Mouse (Mus musculus): ENCODE results near the gene Cnih1. TPM values are rescaled to one million over a fixed set of nuclear protein-coding genes. Genes with fewer than 3 reads are reported as not detected.
"Not testable (repeated sequence)": the region's sequence is repeated elsewhere in the genome, so short reads cannot be mapped to it uniquely, and the experiment has no call there.

The Cnih1 gene
- total RNA-seq, 2 experiments from 2014 or later = 62.4 to 128 TPM

DNA sequence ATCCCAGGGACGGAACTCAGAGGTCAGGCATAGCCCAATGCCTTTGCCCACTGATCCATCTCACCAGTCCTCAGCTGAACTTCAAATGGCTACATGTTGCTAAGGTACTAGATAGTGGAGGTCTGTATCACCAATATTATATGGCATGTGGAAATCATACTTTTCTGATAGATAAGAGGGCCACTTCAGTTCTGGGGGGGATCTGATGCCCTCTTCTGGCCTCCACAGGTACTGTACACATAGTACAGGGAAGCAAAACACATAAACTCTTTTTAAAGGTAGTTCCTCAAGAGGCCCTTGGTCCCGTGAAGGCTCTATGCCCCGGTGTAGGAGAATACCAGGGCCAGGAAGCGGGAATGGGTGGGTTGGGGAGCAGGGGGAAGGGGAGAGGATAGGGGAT, 2.1 kb upstream of the Cnih1 start:
- ATAC-seq (replicated peaks; ENCODE audit: poor library complexity) = peak; percentile 69

DNA sequence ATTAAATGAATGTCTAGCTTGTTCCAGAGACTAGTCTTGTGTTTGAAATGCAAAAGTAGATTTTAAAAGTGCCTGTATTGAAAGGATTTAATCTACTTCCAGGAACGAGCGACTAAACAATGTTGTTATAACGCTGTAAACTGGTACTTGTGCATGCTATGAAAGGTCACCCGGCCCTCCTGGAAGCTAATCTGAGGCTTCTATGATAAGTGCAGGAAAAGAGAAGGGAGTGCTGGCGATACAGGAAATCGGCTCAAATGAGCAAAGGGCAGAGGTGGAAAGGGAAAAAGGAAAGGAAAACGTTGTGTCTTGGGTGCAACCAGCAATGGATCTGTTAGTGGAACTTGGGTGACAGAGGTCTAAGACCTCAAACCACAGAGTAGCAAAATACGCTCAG, 292 bp upstream of the Cnih1 start:
- no peak for ATAC-seq (replicated peaks; ENCODE audit: poor library complexity)

DNA sequence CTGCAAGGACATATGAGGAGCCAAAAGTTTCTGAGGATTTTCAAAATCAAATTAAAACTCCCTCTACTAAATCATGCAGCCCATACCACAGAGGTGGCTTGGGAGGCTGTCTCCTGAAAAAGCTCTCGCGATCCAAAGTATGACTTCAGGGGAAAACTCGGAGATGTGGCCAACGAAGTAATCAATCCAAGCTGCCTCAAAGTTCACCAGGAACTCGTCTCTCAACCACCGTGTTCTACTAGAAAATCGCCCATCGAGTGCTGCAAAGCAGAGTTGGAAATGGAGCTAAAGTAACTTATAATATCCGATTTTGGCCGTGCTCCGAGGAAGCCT, 791 bp downstream of the Cnih1 start:
- no peak for ATAC-seq (replicated peaks; ENCODE audit: poor library complexity)

- ATAC-seq (replicated peaks; ENCODE audit: poor library complexity) = no peak
These were observed 3.0 kb downstream of the Cnih1 start for GRCm38 (mm10) chr14:46785247-46785646.

DNA sequence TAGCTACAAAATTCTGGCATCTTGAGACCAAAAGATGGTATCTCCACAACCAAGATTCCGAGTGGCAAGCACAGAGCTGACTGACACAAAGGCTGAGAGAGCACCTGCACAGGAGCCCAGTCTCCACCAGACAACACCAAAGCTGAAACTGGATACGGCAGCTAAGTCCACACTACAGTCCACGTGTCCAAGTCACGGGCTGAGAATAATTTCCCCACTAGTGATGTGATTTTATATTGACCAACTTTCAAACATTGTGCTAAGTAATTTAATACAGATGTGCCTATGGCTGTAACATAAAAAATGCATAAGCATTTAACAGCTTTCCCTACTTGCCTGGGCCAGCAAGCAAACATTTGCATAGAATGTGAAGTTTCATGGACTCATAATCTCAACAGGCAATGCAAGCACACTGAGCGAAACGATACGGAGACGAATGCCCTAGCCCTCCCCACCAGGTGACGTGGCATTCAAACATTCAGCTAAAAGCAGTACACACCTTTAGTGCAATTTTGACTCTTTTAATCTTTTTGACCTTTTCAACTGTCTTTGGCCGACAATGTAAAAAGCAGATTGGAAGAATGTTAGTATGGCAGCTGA, 4.8 kb downstream of the Cnih1 start:
- ATAC-seq (replicated peaks; ENCODE audit: poor library complexity) = no peak

GRCm38 (mm10) chr14:46782187-46782828, 5.9 kb downstream of the Cnih1 start:
- ATAC-seq (replicated peaks; ENCODE audit: poor library complexity) = no peak

DNA sequence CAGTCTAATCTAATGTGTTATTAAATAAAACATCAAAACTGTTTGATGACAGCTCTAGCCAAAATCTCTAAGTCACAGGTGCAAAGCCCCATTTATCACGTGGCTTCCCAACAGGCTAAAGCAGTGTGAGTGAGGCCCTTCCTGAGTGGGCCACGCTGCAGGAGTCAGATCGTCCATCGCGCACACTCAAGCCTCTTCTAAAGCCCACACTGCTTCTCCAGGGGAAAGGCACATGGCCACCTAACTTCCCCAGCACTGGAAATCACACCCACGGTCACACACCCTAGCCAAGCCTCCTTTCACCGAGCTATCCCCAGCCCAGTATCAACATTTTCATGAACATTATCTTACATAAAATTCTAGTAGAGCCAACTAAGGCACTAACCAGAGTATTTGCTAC, 7.1 kb downstream of the Cnih1 start:
- no peak for ATAC-seq (replicated peaks; ENCODE audit: poor library complexity)

GRCm38 (mm10) chr14:46779217-46779616, 9.0 kb downstream of the Cnih1 start:
- ATAC-seq (replicated peaks; ENCODE audit: poor library complexity) = 0 out of 2 replicates have a peak, but pooled peaks have one; percentile 44

DNA sequence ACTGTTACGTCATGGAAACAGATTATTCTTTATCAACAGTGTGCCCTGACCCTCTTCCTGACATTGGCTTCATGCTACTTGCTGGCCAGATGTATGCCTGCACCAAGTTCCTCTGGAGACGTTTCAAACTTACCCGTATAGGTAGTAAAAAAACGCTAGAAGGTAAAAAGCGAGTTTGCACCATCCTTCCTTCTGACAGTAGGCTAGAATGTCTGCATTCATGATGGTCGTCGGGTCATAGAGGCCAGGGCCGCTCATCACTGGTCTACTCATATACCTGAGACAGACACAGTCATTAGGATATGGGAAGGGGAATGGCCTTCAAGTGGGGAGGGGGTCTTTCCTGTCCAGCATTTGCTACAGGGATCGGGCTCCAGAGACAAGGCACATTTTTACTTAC, 9.5 kb downstream of the Cnih1 start:
- no peak for ATAC-seq (replicated peaks; ENCODE audit: poor library complexity)

GRCm38 (mm10) chr14:46770036-46770435, 18.2 kb downstream of the Cnih1 start:
- no peak for ATAC-seq (replicated peaks; ENCODE audit: poor library complexity)

GRCm38 (mm10) chr14:46767116-46767515, 21.1 kb downstream of the Cnih1 start:
- ATAC-seq (replicated peaks; ENCODE audit: poor library complexity) = no peak

DNA sequence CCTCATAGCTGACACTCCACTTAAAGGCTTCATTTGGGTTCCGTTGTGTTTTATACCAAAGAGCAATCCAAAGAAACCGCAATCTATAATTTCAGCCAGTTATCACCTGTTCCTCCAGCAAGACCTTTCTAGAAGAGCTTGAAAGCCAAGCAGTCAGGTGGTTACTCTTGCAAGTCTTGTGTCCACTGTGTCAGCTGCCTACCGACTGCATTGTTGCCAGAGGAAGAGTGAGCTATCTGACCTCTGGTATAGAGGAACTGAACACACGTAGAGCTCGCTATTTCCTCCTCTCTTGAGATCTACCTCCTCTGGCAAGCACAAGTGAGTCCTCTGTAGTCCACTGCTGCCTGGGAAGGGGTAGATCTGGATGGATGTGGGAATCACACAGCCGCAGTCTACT, 27.0 kb downstream of the Cnih1 start:
- 0 out of 2 replicates have a peak, but pooled peaks have one; percentile 13 for ATAC-seq (replicated peaks; ENCODE audit: poor library complexity)

DNA sequence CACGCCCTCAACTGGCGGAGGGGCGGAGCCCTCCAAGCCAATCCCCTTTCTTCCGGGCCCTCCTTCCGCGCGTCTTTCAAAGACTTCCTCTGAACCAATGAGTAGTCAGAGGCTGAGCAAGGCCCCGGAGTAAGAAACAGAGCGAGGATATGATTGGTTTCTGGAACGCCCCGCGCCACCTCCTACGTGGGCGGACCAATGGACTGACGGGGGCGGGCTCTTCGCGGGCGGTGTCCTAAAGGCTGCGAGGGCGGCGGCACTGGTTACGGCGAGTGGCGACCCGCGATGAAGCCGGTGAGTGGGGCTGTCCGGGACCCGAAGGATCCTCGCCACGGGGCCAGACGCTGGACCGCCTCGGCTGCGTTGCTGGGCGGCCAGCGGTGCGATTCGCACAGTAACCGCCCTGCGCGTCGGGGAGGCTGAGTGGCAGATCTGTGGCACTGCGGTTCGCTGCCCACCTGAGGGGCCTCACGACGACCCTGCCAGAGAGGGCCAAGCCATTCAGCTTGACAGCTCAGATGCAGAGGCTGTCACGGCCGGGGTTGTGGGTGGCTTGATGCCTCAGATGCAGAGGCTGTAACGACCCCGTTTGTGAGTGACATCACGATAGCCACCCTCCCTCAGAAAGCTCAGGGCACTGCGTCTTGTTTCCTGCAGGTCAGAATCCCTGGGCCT, 27.7 kb downstream of the Cnih1 start, which contains the start of gene Cdkn3:
Cdkn3 (plus strand) TSS at position 187 of the 675 bp plus-strand sequence.
- peak; percentile 99 for ATAC-seq (replicated peaks; ENCODE audit: poor library complexity)

- no peak; the same call in 1 of the 2 replicates for ATAC-seq (replicated peaks; ENCODE audit: poor library complexity)
These were observed 28.2 kb downstream of the Cnih1 start for GRCm38 (mm10) chr14:46759970-46760354.

DNA sequence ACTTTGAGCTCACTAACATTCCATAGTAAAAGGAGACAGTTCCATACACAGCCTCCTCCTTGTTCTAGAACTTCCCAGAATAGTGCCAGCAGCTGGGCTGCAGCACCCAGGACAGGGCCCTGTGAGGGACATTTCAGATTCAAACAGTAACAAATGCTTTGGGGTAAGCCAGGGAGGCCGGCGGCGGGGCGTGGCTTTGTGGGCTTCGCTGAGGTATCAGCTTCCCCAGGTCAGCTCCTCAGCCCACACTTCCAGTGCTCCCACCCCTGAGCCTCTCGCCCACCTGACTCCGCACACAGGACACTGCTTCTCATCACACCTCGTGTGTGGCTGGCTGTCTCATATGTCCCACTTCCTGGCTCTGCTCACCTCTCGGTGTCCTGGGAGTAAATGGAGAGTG, 30.5 kb downstream of the Cnih1 start:
- no peak for ATAC-seq (replicated peaks; ENCODE audit: poor library complexity)

GRCm38 (mm10) chr14:46755851-46756250, 32.4 kb downstream of the Cnih1 start:
- no peak for ATAC-seq (replicated peaks; ENCODE audit: poor library complexity)

DNA sequence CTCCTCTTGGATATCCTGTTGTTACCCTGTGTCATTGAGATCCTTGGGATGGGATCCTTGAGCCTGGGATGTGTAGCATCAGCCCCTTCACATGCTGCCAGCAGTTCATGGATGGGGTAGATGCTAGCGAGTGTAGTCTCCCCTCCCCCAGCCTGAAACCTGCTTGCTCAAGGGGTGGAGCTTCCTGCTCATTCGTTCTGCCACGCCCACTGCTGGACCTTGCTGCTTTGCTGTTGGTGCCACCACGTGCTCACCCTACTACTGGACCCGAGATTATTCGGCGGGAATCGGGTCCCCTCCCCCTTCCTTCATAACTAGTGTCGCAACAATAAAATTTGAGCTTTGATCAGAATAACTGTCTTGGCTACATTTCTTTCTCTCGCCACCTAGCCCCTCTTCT, 33.8 kb downstream of the Cnih1 start:
- ATAC-seq (replicated peaks; ENCODE audit: poor library complexity) = not testable (repeated sequence)

GRCm38 (mm10) chr14:46745413-46745812, 42.8 kb downstream of the Cnih1 start:
- no peak for ATAC-seq (replicated peaks; ENCODE audit: poor library complexity)

DNA sequence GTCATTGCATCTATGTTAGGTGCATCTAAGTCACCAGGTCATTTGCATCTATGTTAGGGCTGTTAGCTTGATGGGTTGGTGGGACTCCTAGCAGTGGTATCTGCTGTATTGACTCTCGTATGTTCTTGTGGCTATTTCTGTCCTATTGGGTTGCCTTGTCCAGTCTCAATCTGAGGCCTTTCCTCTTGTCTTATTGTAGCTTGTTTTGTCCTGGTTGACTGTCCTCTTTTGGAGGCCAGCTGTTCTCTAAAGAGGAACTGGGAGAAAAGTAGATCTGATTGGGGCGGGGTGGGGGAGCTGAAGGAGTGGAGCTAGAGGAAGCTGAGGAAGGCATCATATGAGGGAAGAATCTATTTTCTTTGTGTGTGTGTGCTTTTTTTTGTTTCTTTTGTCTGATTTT, 45.5 kb downstream of the Cnih1 start:
- ATAC-seq (replicated peaks; ENCODE audit: poor library complexity) = 0 out of 2 replicates have a peak, but pooled peaks have one; percentile 23

- not testable (repeated sequence) for ATAC-seq (replicated peaks; ENCODE audit: poor library complexity)
These were observed 50.9 kb downstream of the Cnih1 start for GRCm38 (mm10) chr14:46737346-46737745.

GRCm38 (mm10) chr14:46736366-46736765, 51.8 kb downstream of the Cnih1 start:
- no peak for ATAC-seq (replicated peaks; ENCODE audit: poor library complexity)

DNA sequence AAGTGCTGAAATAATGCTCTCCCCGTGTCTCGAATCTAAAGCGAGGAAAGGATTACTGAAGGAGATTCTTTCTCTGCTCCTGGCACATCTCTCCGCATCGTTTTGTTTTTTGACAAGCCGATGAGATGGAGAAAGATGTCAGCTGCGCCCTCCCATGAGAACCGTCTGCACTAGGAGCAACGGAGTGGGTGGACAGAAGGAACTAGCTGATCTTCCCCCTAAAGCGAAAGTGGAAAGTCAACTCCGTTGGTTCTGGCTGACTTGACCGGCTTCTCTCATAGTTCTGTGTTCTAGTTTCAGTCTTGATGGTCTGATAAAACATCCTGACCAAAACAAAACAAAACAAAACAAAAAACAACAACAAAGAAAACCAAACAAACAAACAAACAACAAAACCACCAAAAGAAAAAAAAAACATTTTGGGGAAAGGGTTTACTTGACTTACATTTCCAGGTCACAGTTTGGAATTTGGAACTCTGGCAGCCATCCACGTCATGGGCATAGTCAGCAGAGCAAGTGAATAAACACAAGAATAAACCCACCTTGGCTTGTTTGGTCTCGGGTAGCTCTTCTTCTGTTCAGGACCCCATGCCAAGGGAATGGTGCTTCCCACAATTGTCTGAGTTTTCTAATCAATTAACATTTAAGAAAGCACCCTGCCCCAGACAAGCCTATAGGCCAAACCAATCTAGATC, 53.3 kb downstream of the Cnih1 start:
- no peak for ATAC-seq (replicated peaks; ENCODE audit: poor library complexity)
